Mouse (Mus musculus): ENCODE measurements around the gene Zdhhc6.

The Zdhhc6 gene

DNA sequence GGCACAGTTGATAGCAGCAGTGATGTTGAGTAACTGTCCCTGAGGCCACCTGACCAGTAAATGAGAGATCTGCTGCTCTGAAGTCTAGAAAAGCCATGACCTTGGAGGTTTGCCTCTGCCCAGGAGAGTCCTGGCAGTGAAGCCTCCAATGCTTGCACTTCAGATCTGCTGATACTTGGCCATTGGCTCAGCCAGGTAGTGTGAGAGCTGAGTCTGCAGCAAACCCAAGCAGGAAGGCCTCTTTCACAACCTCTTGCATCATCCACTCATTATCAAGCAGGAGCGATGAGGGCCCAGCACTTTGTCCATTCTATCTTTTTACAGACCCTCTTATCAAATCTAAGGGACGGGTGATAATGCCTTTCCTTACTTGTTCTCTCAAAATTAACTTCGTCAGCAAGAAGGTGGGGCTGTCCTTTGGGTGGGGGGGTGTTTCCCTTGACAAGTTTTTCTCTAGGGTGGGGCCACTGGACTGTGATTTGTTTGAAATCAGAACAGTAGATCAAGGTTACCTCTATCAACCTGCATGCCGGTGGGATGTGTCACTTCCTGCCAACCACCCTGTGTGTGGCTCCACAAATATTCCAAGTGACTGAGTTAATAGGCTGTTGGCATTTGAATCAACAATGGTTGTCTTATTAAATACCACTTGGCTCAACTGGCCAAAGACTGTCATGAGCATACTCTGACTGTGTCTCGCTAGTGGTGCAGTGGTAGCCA is 58.0 kb downstream of the Zdhhc6 start:
- no peak for DNase-seq (ENCODE audit: low spot score)

DNA sequence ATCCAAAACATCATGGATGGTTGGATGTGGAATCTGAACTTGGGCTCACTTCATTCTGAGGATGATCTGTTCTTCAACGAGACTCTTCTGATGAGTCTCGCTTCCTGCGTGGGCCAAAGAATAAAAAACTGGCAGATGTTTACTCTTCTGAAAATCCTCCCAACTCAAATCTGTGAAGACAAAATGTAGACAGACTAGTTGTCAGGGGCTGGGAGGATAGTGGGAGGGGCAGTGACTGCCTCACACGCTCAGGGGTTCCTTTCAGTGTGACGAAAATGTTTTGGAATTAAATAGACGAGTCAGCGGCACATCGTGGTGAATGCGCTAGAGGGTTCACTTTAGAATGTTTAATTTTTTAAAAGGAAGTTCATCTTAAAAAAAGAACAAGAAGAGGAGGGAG is 59.7 kb downstream of the Zdhhc6 start:
- no peak for DNase-seq (ENCODE audit: low spot score)

DNA sequence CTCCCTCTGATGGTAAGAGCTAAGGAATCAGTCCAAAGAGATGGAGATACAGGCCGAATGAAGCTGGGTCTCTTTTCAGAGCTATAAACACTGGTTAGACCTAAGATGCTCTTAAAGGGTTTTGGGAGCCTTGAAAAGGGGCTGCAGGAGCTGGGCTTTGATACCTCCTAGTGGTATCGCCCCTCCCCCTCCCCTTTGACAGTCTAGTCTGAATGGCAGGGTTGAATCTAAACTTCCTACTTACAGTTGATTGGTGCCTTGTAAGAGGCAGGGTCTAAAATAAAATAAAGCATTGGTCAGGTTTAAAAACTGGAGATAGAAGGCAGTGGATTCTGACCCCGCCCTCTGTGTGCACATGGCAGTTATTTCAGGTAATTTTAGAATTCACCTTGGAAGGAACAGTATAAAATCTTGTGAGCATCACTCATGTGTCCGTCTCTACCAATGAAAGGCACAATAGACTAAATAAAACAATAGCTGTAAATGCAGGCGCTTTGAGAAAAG is 61.3 kb downstream of the Zdhhc6 start:
- peak; percentile 36 for DNase-seq (ENCODE audit: low spot score)

DNA sequence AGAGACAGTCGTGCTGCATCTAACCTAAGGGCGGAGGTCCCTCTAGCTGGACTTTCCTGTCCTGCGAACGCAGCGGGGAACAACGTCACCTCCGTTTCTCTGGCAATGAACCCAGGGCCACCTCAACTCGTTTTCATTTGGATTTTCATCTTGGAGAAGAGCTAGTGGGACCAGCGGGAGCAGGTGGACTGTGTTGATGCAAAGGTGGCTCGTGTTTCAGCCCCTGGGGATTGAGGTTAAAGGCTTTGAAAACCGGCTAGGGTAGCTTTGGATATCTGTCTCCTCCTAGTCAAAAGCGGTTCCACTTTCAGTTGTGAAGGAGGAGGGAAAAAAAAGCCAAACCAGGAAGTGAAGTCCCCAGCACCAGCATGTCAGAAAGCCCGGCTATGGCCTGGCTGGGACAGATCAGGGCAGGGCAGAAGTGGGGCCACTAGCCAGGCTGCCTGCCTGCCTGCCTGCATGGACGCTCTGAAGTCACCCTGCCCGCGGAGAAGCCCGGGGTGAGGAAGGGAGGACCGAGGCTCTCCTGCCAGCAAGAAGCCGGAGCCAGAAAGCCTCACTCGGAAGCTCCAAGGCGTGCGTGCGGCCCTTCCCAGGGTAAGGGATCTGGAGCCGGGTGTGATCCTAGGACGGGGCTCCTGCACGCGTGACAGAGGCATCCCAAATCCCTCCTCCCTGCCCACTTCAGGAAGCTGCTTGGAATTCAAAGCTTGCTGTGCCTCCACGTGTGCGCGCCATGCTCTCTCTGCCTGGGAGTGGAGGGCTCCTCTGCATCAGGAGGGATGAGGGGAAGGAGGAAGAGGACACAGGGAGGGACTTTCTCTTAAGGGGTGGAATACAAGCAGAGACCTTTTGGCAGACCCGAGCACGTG is 62.0 kb downstream of the Zdhhc6 start:
- DNase-seq (ENCODE audit: low spot score) = peak; percentile 71

DNA sequence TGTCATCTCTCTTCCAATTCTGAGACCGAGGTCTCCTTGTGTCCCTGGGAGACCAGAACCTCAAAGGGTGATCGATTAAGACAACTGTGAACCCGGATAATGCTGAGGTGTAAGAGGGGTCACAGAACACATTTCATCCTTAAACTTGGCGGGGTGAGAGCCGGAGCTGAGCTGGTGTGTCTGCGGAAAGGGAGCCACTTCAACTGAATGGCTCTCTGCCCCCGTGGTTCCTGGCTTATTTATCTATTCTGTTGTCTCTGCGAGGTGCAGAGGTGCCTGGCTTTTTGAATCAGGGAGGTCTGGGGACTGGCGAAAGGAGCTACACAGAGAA is 62.6 kb downstream of the Zdhhc6 start:
- no peak for DNase-seq (ENCODE audit: low spot score)

DNA sequence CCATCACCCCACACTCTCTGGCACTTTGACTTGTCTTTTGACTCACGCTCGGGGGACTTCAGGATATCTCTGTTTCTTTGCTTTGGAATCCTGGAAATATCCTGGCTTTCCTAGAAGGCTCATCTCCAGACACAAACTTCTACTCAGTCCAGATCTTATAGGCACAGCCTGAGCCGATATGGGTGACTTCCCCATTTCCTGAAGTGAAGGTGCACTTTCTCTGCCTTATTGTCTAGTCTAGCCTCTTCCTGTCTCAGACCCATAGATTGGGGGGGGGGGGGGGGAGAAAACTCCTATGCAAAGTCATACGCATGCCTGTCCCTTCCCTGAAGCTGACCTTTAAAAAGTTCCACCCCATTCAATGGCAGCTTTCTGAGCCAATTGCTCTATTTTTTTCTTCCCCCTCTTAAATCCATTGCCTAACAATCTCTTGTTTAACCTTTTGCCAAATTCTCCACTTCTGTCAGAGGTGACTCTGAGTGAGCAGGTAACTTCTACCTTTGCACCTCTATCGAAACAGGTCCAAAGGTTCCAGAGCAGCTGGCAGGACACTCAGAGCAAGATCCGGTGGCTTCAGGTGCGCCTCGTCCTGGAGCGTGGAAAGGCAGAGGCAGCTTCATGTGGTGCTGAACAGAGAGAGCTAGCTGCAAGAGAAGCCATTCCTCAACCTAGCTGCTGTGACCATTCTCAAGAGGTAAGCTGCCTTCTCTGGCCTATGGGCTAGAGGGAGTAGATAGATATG is 64.3 kb downstream of the Zdhhc6 start, which contains the start of gene Acsl5:
TSS of gene Acsl5 (plus strand) at position 556 of the 742 bp plus-strand sequence.
- no peak for DNase-seq (ENCODE audit: low spot score)

DNA sequence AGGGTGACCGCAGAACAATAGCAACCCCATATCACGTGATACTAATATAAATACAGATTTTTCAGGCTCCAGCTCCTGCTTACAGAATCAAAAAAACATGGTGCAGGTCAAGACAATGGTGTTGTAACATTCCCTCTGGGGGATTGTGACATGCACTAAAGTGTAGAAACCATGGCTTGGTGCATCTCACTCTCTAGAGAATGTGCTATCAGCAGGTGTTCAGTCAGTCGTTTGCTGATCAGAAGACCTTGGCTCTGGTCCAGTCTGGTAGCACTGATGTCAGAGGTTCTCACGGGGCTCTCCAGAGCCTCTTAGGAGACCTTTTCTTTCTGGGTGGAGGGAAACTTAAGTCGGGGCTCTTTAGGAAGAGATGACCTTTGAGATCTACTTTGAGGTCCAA is 65.4 kb downstream of the Zdhhc6 start:
- no peak for DNase-seq (ENCODE audit: low spot score)

DNA sequence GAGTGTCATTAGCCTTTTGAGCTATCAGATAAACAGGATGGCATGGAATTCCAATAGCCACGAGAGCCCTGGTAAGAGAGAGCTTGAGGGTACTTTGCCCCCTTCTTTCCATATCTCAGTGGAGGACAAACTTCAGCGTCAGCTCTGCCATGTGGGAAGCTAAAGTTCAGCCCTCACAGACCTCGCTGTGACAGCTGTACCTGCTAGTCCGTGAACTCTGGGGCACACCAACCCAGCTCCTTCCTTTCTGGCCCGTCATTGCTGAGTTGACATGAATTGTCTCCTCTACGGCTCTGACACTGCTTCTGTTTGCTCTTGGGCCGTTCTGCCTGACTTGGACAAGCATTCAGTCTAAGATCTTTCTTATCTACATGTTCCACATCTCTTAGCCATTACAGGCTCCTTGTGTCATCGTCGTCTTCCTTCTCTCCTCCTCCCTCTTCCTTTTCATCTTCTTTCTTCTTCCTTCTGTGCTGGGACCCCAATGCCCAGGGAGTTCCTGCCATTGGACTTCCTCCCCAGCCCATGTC is 67.8 kb downstream of the Zdhhc6 start:
- no peak for DNase-seq (ENCODE audit: low spot score)

DNA sequence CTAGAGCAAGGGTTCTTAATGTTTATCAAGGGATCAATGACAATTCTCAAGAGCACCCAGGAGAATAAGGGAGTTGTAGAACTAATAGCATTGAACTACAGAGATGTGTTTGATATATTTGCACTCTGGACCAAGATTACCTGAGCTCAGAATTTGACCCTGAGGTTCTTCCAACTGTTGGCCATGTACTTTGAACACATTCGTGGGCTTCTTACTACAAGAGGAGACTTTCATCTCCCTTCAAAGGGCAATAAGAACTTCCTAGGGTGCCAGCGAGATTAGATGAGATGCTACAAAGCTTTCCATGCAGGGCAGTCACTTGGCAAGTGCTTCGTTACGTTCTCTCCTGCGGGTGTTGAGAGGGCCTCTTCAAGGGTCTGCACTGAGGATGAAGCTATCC is 68.3 kb downstream of the Zdhhc6 start:
- no peak for DNase-seq (ENCODE audit: low spot score)

DNA sequence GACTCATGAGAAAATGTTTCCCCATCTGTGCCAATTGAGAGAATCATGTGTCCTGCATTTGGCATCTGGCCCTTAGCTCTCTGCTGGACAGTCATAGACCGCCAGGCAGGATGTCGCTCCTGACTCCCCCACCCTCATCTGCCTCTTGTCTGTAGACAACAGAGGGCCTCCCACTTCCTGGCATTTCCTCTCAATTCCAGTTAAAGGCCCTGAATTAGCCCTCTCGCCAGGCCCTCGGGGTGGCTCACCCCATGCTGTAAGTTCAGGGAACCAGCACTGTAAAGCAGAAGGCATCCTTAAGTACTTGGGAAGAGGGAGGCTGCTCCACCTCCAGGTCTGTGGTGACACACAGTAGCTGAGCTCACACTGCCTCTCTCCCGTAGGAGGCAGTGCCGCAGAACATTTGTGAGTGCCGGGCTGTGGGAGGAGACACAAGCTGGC is 71.0 kb downstream of the Zdhhc6 start:
- DNase-seq (ENCODE audit: low spot score) = peak; percentile 56

DNA sequence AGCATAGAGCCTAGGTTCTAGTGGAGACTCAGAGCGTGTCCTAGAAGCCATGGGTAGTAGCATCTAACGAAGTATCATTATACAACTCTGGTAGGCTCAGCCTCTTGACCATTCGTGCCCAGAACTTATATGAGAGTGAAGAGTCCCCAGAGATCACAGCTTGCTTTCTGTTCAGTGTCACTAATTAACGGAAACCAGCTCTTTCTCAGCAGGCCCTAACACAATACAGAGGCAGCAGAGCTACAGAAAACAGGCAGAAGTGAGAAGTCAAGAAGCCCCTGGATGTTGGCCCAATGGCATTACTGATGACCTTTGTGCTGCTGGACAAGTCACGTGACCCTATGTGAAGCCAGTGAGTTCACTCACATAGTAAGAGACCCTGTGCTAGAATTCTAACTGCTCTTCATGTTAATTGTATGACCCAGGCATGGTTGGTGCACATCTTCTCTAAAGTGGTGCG is 74.6 kb downstream of the Zdhhc6 start, which contains the start of gene Gucy2g:
TSS of gene Gucy2g (minus strand) at position 51 of the 460 bp plus-strand sequence.
- no peak for DNase-seq (ENCODE audit: low spot score)

DNA sequence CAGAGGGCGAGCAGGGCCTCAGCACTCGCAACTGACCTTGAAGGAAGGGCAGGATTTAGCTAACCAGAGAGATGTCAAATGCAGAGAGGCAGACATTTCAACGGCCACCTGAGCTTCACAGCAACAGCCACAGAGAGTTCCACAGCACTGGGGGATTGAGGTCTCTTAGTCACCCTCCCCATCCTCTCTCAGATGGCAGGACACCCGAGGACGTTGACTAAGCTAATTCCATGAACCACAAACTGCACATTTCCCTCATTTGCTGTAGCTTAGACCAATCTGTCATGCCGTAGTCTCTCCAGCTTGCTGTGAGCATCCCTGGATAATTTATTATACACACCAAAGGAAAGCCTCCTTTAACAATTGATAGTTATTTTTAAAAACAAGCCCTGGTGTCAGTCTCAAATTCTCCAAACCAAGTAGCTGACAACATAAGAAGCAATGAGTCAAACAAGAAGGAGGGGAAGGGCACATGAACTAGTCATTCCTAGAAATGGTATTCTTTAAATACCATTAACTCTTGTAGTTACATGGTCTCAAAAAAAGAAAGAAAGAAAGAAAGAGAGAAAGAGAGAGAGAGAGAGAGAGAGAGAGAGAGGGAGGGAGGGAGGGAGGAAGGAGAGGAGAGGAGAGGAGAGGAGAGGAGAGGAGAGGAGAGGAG is 75.9 kb downstream of the Zdhhc6 start:
- DNase-seq (ENCODE audit: low spot score) = no peak

DNA sequence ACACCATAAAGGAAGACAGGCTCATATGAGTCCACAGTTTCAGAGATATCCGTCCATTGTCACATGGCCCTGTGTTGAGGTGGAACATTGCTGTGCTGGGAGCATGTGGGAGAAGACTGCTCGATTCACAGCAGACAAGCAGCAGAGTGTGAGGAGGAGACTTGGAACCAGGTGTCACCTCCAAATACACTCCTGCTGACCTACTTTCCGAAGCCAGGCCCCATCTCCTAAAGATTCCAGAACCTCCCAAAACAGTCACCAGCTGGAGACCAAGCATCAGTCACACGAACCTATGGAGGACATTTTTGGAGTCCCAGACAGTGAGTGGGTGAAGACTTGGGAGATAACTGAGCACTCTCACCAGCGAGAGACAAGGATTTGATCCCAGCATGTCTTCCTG is 79.3 kb downstream of the Zdhhc6 start:
- no peak for DNase-seq (ENCODE audit: low spot score)

DNA sequence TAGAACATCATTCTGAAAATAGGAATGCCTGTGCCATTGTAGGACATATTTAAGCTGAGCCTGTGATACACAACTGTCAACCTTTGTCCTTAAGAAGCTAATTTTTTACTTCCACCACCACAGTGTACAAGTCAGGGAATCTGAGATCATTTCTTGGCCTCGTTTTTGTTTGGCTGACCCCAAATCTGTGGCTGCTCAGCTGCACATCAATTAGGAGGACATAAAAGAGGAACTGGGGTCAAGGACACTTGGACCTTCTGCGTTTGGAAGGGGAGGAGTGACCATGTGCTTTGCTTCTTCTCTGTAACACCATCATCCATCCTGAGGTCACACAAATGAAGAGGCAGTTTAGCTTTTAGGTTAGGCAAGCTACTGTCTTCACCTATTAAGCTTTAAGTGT is 79.8 kb downstream of the Zdhhc6 start:
- DNase-seq (ENCODE audit: low spot score) = no peak

DNA sequence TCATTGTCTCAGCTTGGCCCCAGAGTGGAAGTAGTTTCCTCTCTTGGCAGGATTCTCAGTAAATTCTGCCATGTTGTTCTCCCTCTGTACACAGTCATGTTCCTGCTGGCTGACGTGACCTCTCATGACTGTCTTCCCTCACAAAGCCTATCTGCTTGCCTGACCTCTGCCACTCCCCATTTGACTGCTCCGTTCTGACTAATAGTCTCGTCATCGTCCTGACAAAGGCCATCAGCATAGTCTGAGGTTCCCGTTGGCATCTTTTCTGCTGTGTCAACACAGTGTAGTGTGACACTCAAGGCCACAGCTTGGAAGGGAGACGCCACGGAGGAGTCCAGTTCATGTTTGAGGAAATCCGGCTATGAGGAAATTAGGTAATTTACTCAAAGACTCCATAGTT is 83.7 kb downstream of the Zdhhc6 start:
- DNase-seq (ENCODE audit: low spot score) = no peak

DNA sequence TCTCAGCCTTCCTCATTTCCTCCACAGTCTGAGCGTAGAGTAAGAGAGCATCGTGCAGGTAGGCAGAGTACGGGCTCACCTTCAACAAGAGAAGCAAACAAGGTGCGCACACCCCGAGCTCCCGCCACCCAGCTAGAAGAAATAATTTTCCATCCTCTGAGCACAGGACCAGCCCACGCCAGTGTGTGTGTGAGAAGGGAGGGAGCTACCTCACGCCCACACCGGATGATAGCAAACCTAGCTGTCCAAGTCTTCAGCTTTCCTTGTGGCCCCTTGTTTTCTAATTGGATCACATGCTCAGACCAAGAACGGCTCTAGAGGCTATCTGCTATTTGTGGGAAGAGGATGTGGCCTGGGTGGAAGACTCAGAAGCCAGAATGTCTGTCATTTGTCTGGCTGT is 84.8 kb downstream of the Zdhhc6 start:
- no peak for DNase-seq (ENCODE audit: low spot score)

DNA sequence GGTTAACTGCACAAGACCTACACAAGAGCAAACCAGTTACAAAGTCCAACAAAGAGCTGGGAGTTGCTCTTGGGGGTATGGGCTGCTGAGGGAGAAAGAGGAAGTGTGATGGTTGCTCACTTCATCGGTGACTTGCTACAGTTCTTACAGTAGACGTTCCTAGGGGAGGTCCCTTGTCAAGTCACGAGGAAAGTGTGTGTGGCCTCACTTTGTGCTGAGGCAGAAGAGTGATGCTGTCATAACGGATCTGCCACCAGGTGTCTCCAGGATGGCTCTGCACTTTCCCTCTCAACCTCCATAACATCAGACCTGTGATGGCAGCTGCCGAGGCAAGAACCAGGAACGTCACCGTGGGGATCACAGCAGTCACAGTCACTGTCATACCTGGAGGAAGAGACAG is 88.7 kb downstream of the Zdhhc6 start:
- DNase-seq (ENCODE audit: low spot score) = no peak

DNA sequence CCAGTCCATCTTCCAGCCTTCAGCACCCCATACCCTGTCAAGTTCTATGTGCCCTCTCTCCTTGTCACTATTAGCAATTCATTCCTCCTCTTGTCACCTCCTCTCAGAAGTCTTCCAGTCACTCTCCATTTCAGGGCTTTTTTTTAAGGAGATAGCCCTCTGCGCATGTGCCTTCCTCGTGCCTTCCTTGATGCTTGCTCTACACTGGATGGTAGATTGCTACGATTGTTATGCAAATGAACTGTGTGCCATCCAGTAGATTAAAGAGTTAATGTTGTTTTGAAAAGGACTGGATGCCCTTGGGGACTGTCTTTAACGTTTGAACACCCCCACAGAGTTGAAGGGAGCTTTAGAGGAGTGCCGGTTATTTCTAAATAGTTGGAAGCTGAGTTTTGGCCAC is 89.2 kb downstream of the Zdhhc6 start:
- DNase-seq (ENCODE audit: low spot score) = no peak

DNA sequence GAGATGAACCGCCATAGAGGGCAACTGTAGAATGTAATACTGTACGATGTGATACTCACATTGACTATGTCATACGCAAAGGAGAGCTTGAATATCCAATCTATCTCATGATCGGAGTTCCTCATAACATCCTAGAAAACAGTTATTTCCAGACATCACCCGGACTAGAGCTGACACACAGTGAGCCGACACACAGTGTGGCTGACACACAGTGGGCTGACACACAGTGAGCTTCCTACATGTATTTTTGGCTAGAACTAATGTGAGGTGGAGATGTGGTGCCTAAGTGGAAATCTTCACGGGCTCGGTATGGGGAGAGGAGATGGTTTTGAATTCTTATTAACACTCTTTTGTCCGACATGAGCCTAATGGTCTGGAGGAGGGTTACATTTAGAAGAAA is 93.6 kb downstream of the Zdhhc6 start:
- no peak for DNase-seq (ENCODE audit: low spot score)

Data from embryo, embryonic 10 days (tissue).